Mouse (Mus musculus) spleen, adult 2 months (tissue): ENCODE results near the gene Chtop.

ENCODE experiments used
- CTCF ChIP-seq: fragments of 200-500 bp; IDR thresholded peaks from 2 replicates; pipeline ENCODE4 v1.5.1; 2011; ENCODE audit warnings: mild to moderate bottlenecking, inconsistent platforms; ENCODE audit not compliant: insufficient read depth, insufficient read length, insufficient replicate concordance; ENCODE audit errors: extremely low read depth
- POLR2A ChIP-seq: fragments of 200-500 bp; IDR thresholded peaks from 2 replicates; pipeline ENCODE4 v1.6.1; 2011; ENCODE audit warnings: low read depth, low read length, inconsistent platforms

- TF ChIP-seq POLR2A (no peak), CTCF (no peak)
These were observed 31.6 kb upstream of the Chtop start for GRCm38 (mm10) chr3:90540904-90541303.
